Mouse (Mus musculus) kidney, adult 2 months (tissue): ENCODE measurements around the gene Csad.

Experiments
- CTCF ChIP-seq: fragments of 200-500 bp; conservative IDR thresholded peaks from 2 replicates; pipeline ENCODE4 v1.5.1; 2011; ENCODE audit warnings: low read depth, mild to moderate bottlenecking, control low read depth, low read length, moderate library complexity, mixed read lengths; ENCODE audit not compliant: insufficient read depth, insufficient read length
- POLR2A ChIP-seq: fragments of 200-500 bp; IDR thresholded peaks from one replicate; pipeline ENCODE4 v1.6.1; 2011; ENCODE audit warnings: low read depth, low read length, control low read depth

DNA sequence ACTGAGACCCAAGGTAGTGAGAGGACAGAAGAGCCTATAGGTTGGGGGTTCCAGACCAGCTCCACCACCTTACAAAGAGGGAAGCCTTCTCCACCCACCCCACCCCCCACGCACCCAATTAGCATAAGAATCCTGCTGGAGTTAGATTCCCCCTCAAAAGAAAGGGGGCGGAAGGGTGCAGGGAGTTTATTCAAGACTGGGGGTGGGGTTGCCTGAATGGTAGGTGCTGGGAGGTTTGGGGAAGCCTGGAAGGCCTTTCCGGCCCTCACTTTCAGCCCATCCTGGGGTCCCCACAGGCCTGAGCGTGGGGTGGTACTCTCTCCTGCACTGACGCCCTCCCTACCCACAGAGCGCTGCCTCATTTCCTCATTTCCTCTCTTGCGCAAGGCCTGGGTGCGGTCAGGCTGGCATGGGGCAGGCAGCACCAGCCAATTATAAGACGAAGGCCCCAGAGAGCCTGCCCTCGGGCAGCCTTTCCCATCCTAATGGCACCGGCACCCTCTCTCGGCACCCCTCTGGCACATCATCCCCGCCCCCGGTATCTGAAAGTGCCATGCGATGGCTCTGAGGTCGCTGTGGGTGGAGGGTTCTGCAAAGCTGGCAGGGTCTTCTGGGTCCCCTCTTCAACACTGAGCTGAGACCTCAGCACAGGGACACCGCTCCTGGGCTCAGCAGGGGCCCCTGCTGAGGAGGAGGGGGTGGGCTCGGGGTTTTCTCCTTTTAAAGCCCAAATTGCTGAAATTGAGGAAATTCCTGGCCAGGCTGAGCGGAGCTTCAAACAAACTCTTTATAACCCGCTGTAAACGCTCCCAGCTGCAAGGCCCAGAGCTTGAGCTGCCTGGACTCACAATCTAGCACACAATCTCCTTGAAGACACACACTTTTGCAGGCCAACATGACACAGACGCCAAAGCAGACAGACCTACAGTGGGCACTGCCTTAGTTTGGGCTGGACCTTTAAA, 39.0 kb upstream of the Csad start:
- TF ChIP-seq POLR2A (no peak), CTCF (no peak)
